Mouse (Mus musculus) forebrain, embryonic 12.5 days (tissue): ENCODE data around the gene Zfp706. TPM values are rescaled to one million over a fixed set of nuclear protein-coding genes. Genes with fewer than 3 reads are reported as not detected.

Experiments
- ATAC-seq: fragments of 200-750 bp; cut with Nextera tagmentation; 2 replicates; pipeline ENCODE4 v1.8.0; 2017; ENCODE audit warnings: moderate TSS enrichment; ENCODE audit not compliant: low FRiP score
- H3K27ac ChIP-seq: fragments of 300-500 bp; sonication (generic); 2 replicates; pipeline ENCODE4 v1.5.1; 2016; ENCODE audit warnings: mild to moderate bottlenecking
- H3K27me3 ChIP-seq: fragments of 300-500 bp; sonication (generic); 2 replicates; pipeline ENCODE4 v1.6.1; 2016; ENCODE audit warnings: mild to moderate bottlenecking
- H3K36me3 ChIP-seq: fragments of 300-500 bp; sonication (generic); replicated peaks from 2 replicates; pipeline ENCODE4 v1.6.1; 2016; ENCODE audit warnings: mild to moderate bottlenecking
- H3K4me1 ChIP-seq: fragments of 300-500 bp; sonication (generic); 2 replicates; pipeline ENCODE4 v1.6.1; 2016
- H3K4me2 ChIP-seq: fragments of 300-500 bp; sonication (generic); 2 replicates; pipeline ENCODE4 v1.6.1; 2016; ENCODE audit warnings: mild to moderate bottlenecking, moderate library complexity
- H3K4me3 ChIP-seq: fragments of 300-500 bp; sonication (generic); replicated peaks from 2 replicates; pipeline ENCODE4 v1.5.1; 2016; ENCODE audit warnings: mild to moderate bottlenecking
- H3K9ac ChIP-seq: fragments of 300-500 bp; sonication (generic); 2 replicates; pipeline ENCODE4 v1.6.1; 2016; ENCODE audit warnings: mild to moderate bottlenecking
- H3K9me3 ChIP-seq: fragments of 300-500 bp; sonication (generic); 2 replicates; pipeline ENCODE4 v1.6.1; 2016
- whole genome bisulfite sequencing: fragments of 180-500 bp; shearing (Covaris S2); methylation state at CpG from one replicate; pipeline ENCODE4 v1.1.7; 2016; 5-methylcytosine and 5-hydroxymethylcytosine counted together
- polyA plus RNA-seq: library from polyadenylated mRNA; unstranded; fragments of >200 nt; fragmentation: Nextera tagmentation; extraction: Ambion mirVana; gene quantifications from 2 replicates; pipeline ENCODE4 v1.2.1, GENCODE M21; 2016

The Zfp706 gene
- polyA plus RNA-seq, 1 experiment from 2014 or later: 463 TPM

DNA sequence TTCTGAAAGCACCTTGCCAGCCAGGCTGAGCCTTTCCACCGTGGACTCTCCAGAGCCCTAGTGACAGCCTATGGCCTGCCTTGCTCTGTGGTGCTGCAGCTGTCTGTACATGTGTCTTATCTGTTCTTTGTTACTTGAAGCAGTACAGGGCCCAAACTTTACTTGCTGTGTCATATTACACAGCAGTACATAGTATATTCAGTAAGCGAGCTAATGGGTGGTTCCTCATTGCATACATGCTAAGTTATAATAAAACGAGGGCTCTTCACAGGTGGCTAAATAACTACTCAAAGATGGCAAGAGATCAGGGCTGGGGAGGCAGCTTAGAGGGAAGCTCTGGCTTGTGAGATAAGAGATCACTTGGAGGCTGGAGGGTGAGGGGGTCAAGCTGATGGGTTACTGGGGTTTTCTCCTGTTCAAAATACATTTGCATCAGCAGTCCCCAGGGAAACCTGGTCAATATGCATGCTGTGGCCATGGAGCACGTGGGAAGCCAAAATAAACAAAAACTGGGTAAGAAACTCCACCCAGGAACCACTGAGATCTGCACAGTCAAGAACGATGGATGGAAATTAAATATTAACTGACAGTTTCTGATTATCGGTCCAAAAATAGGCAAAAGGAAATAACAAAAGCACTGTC lies 32.8 kb downstream of the Zfp706 start:
- 71% methylated on average over 6 of the region's 6 CpGs for WGBS
- H3K27ac ChIP-seq: no peak overlapping the region
- no peaks in the 10 kb centered on the region for H3K27me3 ChIP-seq
- H3K36me3 ChIP-seq: no peaks in the 10 kb centered on the region
- no peak overlapping the region for H3K4me3 ChIP-seq
- no peak overlapping the region for H3K9ac ChIP-seq
- no peak overlapping the region for H3K4me2 ChIP-seq
- no peak for ATAC-seq
- peaks cover 8% of the 10 kb centered on the region for H3K4me1 ChIP-seq
- no peaks in the 10 kb centered on the region for H3K9me3 ChIP-seq

DNA sequence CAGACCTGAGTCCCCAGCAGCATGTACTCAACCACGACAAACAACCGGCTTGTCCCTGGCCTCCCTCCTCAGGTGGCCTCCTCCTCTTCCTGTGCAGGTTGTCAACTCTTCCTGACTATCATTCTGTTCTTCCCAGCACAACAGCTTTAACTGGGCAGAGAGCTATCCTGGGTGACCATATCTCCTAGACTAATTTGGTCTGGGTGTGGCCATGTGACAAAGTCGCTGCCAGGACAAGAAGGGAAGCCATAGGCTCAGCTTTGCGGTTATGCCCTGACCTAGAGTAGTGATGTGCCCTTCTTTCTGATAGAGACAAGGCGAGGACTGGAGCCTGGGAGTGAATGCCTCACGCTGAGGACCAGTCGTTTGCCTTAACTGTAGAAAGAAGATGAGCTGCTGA lies 33.9 kb downstream of the Zfp706 start:
- 82% methylated on average over 7 of the region's 7 CpGs for WGBS
- H3K4me1 ChIP-seq: peaks cover 6% of the 10 kb centered on the region; the same call in 1 of the 2 replicates
- no peaks in the 10 kb centered on the region for H3K27me3 ChIP-seq
- H3K4me2 ChIP-seq: no peak overlapping the region
- H3K36me3 ChIP-seq: no peaks in the 10 kb centered on the region
- no peak for ATAC-seq
- H3K4me3 ChIP-seq: no peak overlapping the region
- no peaks in the 10 kb centered on the region for H3K9me3 ChIP-seq
- H3K9ac ChIP-seq: no peak overlapping the region
- no peak overlapping the region for H3K27ac ChIP-seq

DNA sequence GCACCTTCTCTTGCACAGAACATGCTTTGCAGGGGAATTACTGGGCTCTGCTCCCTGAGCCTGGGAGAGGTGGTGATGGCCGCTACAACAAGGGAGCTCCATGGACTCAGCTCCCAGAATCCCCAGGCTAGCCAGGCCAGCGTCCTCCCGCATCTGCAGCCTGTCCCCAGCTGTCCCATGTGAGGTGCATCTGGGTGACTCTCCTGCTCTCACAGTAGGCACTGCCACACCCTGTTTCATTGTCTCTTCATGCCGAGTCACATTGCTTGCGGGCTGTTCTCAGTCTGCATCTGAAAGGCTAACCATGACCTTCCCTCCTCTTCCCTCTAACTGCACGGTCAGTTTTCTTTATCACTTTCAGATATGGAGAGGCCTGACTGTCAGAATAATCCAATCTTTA lies 34.3 kb downstream of the Zfp706 start:
- H3K4me1 ChIP-seq: peaks cover 10% of the 10 kb centered on the region
- H3K4me3 ChIP-seq: no peak overlapping the region
- 85% methylated on average over 6 of the region's 6 CpGs for WGBS
- no peak for ATAC-seq
- H3K27ac ChIP-seq: no peak overlapping the region
- H3K9me3 ChIP-seq: no peaks in the 10 kb centered on the region
- no peak overlapping the region for H3K4me2 ChIP-seq
- H3K27me3 ChIP-seq: no peaks in the 10 kb centered on the region
- no peak overlapping the region for H3K9ac ChIP-seq
- H3K36me3 ChIP-seq: no peaks in the 10 kb centered on the region

DNA sequence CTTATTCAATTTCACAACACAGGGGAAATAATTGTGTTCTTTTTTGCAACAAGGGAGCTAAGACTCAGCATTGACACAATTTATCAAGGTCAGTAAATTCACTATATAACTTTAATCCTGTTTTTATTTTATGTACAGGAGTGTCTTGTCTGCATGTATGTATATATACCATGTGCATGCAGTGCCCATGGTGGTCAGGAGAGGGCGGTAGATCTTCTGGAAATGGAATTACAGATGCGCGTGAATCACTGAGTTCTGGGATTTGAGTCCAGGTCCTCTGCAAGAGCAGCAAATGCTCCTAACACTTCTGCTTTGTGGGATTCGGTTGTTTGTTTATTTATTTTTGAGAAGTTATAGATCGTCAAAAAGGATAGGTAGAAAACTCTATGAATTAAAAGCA lies 37.8 kb downstream of the Zfp706 start:
- WGBS: 88% methylated on average over 5 of the region's 5 CpGs
- Histone ChIP-seq H3K4me2 (no peak overlapping the region), H3K27me3 (no peaks in the 10 kb centered on the region), H3K9ac (no peak overlapping the region), H3K4me3 (no peak overlapping the region), H3K9me3 (no peaks in the 10 kb centered on the region), H3K4me1 (peaks cover 29% of the 10 kb centered on the region), H3K36me3 (no peaks in the 10 kb centered on the region), H3K27ac (no peak overlapping the region)
- no peak for ATAC-seq

DNA sequence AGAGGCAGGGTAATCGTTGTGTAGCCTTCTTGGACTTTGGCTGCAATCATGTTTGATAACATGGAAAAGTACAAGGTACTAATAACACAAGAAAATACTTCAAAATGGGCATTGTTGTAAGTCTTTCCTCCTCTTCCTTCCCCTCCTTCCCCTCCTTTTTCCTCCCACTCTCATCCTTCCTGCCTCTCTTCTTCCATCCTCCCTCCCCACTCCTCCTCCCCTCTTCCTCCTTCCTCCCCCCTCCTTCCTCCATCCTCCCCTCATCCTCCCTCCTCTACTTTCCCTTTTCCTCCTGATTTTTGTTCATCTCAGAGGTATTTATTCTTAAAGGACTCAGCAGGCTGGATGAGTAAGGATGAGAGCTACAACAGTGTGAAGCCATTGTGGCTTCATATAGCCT lies 39.3 kb downstream of the Zfp706 start:
- Histone ChIP-seq H3K4me1 (peaks cover 29% of the 10 kb centered on the region), H3K4me3 (peak overlapping the region; percentile 27), H3K4me2 (peak overlapping the region; percentile 57), H3K27me3 (no peaks in the 10 kb centered on the region), H3K9me3 (no peaks in the 10 kb centered on the region), H3K36me3 (no peaks in the 10 kb centered on the region), H3K27ac (peak overlapping the region; percentile 94), H3K9ac (peak overlapping the region; percentile 39; the same call in 1 of the 2 replicates)
- 33% methylated on average over 1 of the region's 1 CpGs for WGBS
- ATAC-seq: no peak

DNA sequence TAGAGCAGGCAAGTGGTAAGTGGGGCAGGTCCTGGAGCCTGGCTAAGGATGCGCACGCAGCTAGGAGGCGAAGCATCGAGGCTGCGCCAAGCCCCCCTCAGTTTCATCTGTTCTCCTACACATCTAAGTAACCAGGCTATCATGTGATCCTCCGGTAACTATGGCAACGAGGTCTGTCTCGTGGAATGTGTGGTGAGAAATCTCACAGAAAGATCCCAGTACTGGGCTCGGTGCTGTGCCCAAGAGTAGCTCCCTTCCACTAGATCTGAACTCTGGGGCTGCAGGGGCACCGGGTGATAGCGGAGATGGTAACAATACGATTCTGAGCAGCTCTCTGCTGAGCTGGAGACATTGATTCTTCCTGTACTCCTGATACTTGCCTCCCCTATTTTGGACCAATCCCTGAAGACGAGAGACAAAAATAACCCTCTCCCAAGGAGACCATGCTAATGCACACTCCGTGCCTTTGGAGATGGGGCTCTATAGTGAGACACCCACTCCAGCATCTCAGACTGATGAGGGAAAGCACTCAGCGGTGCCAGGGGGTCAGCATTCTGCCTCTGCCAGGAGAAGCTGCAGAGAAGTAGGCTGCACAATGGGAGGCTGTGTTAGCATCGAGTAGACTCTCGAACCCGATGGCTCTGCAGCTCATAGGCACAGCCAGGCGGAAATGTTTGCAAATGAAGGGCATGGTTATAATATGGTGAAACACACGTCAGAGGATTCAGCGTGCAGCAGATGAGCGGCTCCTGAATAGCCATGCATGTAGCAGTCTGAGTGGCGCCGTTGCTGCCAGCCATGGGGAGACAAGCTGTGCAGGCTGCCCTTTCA lies 40.0 kb downstream of the Zfp706 start:
- Histone ChIP-seq H3K4me1 (peaks cover 29% of the 10 kb centered on the region), H3K9ac (peak overlapping the region; percentile 39), H3K4me2 (peak overlapping the region; percentile 57), H3K4me3 (peak overlapping the region; percentile 27), H3K9me3 (no peaks in the 10 kb centered on the region), H3K36me3 (no peaks in the 10 kb centered on the region), H3K27me3 (no peaks in the 10 kb centered on the region), H3K27ac (peak overlapping the region; percentile 94)
- ATAC-seq: peak; percentile 94
- 22% methylated on average over 24 of the region's 24 CpGs for WGBS

DNA sequence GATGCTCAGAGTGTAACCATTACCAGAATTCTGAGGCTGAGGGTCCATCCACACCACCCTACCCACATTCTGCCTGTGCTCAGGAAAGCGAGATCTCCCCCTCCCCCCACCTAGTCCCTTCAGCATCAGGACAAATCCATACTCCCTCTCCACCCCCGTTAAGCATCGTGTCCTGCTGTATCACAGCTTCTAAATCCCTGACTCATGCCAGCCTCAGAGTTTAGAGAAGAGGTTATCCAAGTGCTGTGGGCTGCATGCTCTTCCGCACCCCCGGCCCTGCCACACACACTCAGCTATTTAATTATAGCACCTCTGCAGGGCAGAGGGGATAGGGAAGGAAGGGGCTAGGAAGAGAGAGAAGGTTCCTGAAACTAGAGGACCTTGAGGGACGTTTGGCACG lies 40.6 kb downstream of the Zfp706 start:
- Histone ChIP-seq H3K9ac (0 out of 2 replicates have a peak overlapping the region, but pooled peaks have one; percentile 2), H3K4me2 (peak overlapping the region; percentile 57), H3K27ac (peak overlapping the region; percentile 94), H3K27me3 (no peaks in the 10 kb centered on the region), H3K36me3 (no peaks in the 10 kb centered on the region), H3K4me1 (peaks cover 29% of the 10 kb centered on the region), H3K4me3 (peak overlapping the region; percentile 27), H3K9me3 (no peaks in the 10 kb centered on the region)
- 33% methylated on average over 7 of the region's 7 CpGs for WGBS
- peak; percentile 70 for ATAC-seq

DNA sequence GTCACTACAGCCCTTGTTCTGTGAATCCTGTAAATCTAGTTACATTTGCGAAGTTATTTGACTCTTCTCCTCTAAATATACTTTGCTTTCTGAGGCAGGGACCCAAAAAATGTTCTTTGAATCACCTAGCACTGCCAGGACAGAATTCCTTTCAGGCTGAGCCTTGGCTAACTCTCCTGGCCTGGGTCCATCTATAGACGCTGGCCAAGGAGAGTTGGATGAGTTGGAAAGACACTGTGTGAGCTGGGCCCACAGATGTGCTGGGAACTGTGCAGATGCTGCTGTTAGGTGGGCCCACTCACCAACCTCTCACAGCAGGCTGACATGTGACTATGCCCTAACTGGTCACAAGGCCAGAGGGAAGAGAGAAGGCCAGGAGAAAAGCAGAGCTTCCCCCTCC lies 41.1 kb downstream of the Zfp706 start:
- Histone ChIP-seq H3K27me3 (no peaks in the 10 kb centered on the region), H3K9me3 (no peaks in the 10 kb centered on the region), H3K9ac (0 out of 2 replicates have a peak overlapping the region, but pooled peaks have one; percentile 2), H3K4me1 (peaks cover 29% of the 10 kb centered on the region), H3K36me3 (no peaks in the 10 kb centered on the region), H3K4me2 (peak overlapping the region; percentile 57; the same call in 1 of the 2 replicates), H3K4me3 (no peak overlapping the region), H3K27ac (peak overlapping the region; percentile 94)
- WGBS: 92% methylated on average over 2 of the region's 2 CpGs
- 0 out of 2 replicates have a peak, but pooled peaks have one; percentile 7 for ATAC-seq

DNA sequence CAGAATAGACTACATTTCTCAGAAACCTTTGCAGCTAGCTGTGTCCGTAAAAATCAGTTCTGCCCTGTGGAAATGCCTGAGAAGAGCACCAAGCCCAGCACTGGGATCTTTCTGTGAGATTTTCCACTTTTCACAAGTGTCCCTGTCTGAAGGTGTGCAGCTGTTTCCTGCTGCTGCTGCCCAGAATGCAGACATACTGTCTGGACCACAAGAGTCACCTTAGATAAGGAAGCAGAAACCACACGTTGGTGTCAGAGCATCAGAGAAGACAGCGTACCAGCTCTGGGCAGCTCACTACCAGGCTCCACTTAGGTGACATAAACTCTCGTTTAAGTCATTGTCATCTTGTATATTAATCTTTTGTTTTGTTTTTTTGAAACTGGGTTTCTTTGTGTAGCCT lies 41.8 kb downstream of the Zfp706 start:
- no peak for ATAC-seq
- 91% methylated on average over 4 of the region's 4 CpGs for WGBS
- no peaks in the 10 kb centered on the region for H3K27me3 ChIP-seq

DNA sequence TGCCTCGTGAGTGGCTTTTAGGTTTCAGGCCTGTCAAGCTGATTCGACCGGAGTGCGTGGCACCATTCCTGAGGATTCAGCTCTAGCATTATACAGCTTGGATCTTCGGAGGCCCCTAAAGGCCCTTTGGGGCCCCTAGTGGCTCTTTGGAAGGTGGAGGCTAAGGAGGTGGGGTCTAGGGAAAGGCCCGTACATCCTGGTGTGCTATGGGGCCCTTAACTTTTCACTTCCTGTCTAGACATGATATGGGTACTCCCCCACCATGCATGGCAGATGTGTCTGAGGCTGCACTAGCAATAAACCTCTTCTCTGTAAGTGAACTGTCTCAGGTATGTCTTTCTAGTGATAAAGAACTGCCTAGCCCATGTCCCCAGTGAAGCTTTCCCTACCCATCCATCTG lies 44.6 kb downstream of the Zfp706 start:
- Histone ChIP-seq H3K4me1 (peaks cover 18% of the 10 kb centered on the region), H3K27ac (no peak overlapping the region), H3K4me3 (no peak overlapping the region), H3K4me2 (no peak overlapping the region), H3K27me3 (no peaks in the 10 kb centered on the region), H3K9ac (no peak overlapping the region), H3K36me3 (no peaks in the 10 kb centered on the region), H3K9me3 (no peaks in the 10 kb centered on the region)
- WGBS: 94% methylated on average over 6 of the region's 6 CpGs
- ATAC-seq: no peak

More for the DNA sequence above, 41.8 kb downstream of the Zfp706 start:
- H3K9me3 ChIP-seq: no peaks in the 10 kb centered on the region
- H3K9ac ChIP-seq: no peak overlapping the region
- H3K36me3 ChIP-seq: no peaks in the 10 kb centered on the region
- no peak overlapping the region for H3K4me2 ChIP-seq
- no peak overlapping the region for H3K4me3 ChIP-seq
- H3K4me1 ChIP-seq: peaks cover 29% of the 10 kb centered on the region
- H3K27ac ChIP-seq: no peak overlapping the region

DNA sequence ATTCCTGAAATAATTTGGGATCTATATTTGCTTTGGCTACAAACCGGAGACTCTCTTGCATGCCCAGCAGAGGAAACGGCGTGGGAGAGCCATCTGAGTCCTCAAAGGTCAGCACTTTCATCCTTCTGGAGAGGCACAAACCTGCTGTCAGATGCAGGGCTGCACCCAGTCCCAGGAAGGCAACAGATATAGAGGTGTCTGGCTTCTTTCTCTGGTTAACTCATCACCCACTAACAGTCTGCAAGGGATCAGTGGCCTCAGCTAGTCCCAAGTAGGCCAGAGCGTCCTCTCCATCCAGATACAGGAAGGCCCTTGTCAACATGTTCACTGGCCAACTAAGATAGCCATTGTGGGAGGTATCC lies 46.7 kb downstream of the Zfp706 start:
- no peaks in the 10 kb centered on the region for H3K36me3 ChIP-seq
- H3K27ac ChIP-seq: no peak overlapping the region
- no peak for ATAC-seq
- 90% methylated on average over 4 of the region's 4 CpGs for WGBS
- H3K4me1 ChIP-seq: peaks cover 3% of the 10 kb centered on the region; the same call in 1 of the 2 replicates
- H3K4me2 ChIP-seq: no peak overlapping the region
- no peaks in the 10 kb centered on the region for H3K9me3 ChIP-seq
- H3K4me3 ChIP-seq: no peak overlapping the region
- H3K27me3 ChIP-seq: no peaks in the 10 kb centered on the region
- H3K9ac ChIP-seq: no peak overlapping the region

DNA sequence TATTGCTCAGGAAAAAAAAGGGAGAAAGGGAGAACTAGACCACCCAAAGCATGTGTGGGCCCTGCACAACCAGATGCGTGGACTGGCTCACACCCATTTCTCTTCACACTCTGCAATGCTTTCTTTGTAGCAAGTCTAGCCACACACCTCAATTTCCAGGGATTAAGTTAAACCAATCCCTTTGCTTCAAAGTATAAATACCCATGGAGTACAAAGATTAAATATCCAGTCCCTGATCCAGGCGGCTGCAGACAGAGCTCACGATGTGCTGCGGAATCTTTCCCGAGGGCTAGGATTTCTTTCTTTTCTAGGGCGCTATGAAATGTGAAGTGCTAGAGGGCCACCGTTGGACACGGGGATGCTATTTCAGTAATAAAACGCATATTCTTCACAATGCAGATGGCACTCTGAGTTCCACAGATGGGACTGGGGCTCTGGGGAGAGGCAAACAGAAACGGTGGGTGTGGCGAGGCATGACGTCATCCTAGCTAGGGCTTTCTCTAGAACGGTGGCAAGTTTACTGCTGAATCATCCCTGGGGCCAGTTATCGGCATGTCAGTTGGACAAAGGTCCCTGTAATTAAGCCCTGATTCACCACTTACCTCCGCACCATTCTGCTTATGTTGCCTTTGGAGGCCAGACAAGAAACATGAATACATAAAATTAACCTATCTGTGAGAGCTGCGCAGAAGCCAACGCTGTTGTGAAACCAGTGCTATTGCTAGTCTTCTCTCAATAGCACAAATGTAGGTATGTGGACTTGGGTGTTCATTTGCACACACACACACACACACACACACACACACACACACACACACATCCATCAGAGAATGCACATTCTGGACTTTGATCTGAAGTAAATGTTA lies 47.3 kb downstream of the Zfp706 start:
- ATAC-seq: peak; percentile 33; the same call in 1 of the 2 replicates

More for the DNA sequence above, 47.3 kb downstream of the Zfp706 start:
- H3K4me1 ChIP-seq: peaks cover 3% of the 10 kb centered on the region; the same call in 1 of the 2 replicates
- no peaks in the 10 kb centered on the region for H3K36me3 ChIP-seq
- peak overlapping the region; percentile 33; the same call in 1 of the 2 replicates for H3K27ac ChIP-seq
- no peak overlapping the region for H3K4me3 ChIP-seq
- 68% methylated on average over 17 of the region's 17 CpGs for WGBS
- H3K9ac ChIP-seq: no peak overlapping the region
- no peaks in the 10 kb centered on the region for H3K9me3 ChIP-seq
- no peak overlapping the region for H3K4me2 ChIP-seq
- no peaks in the 10 kb centered on the region for H3K27me3 ChIP-seq
